Comparison of ENCODE assay signal across 17 mouse cellular contexts in the genomic region with DNA sequence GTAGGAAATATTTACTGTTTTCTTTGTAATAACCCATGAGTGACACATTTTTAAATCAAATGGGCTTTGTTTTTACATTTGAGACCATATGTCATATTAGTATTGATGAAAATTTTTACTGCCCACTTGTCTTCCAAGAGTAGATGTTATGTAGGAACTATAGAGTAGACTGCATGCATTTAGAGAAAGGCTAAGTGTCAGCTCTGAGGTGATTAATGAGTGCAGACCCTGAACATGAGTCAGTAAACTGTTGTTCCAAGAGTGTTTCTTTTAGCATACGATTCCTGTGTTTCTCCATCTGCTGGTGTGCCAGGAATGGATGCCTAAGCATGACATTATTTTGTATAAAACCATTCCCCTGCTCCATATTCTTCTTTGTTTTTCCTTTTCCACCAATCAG.
"Had no signal": no experiment of that assay in that cellular context is flagged by ENCODE, and none has a peak within 500 bp of the region (broad histone marks: within the 10 kb centered on the region; RNA-seq: fewer than 3 reads in every experiment).

No protein-coding gene starts in this region.

- H3K4me2 ChIP-seq: liver, embryonic 12.5 days; lung, embryonic 14.5 days; midbrain, embryonic 11.5 days; midbrain, embryonic 15.5 days had no signal

- H3K36me3 ChIP-seq: liver, embryonic 12.5 days; midbrain, embryonic 15.5 days had no signal

- H3K4me1 ChIP-seq: liver, embryonic 12.5 days; megakaryocyte, embryonic 14.5 days had no signal

- H3K27me3 ChIP-seq: liver, embryonic 12.5 days; megakaryocyte, embryonic 14.5 days; midbrain, embryonic 15.5 days had no signal

- ATAC-seq: liver, embryonic 12.5 days had no signal

- H3K9ac ChIP-seq: liver, embryonic 12.5 days; liver, embryonic 14.5 days; lung, embryonic 14.5 days; midbrain, embryonic 15.5 days had no signal

- H3K4me3 ChIP-seq: liver, embryonic 12.5 days; megakaryocyte, embryonic 14.5 days; midbrain, embryonic 15.5 days had no signal

- H3K27ac ChIP-seq: liver, embryonic 12.5 days; liver, embryonic 14.5 days; macrophage; midbrain, embryonic 15.5 days had no signal

- DNase-seq: lung, adult 18-20 months; lung, embryonic 14.5 days; lung, postnatal 10 days; lung, postnatal 36 days; right cerebral cortex, adult 18-20 months; right cerebral cortex, postnatal 25 days; right cerebral cortex, postnatal 4 days; spleen, adult 18-20 months; thymus, adult 18-20 months; thymus, postnatal 14 days; thymus, postnatal 36 days had no signal

- H3K9me3 ChIP-seq: liver, embryonic 12.5 days; midbrain, embryonic 15.5 days had no signal
